In genomic region chr17:55711984-55712811, GRCm38 (mm10) we compare ENCODE assay signal across 7 mouse cellular contexts. TPM values are rescaled to one million over a fixed set of nuclear protein-coding genes. Genes with fewer than 3 reads are reported as not detected.
DNase-seq lines count a peak whose midpoint lies in the region; ATAC-seq lines count a peak whose summit lies in the region.

Gene Pot1b (minus strand): TSS chr17:55712628.

- H3K4me3 ChIP-seq in intestine, embryonic 16.5 days (ENCODE audit: low read length), result peak within 1 kb of the TSS; percentile 83
- peak within 1 kb of the TSS; percentile 68 for H3K4me3 ChIP-seq in midbrain, embryonic 11.5 days (ENCODE audit: low read depth, low read length)

- H3K9ac ChIP-seq in intestine, embryonic 16.5 days (ENCODE audit: low read depth, low read length), result peak within 1 kb of the TSS; percentile 79
- H3K9ac ChIP-seq in midbrain, embryonic 11.5 days (ENCODE audit: low read length), result peak within 1 kb of the TSS; percentile 76

- H3K9me3 ChIP-seq in intestine, embryonic 16.5 days (ENCODE audit: control insufficient read depth, low read length), result no peaks in the 10 kb centered on the region
- no peaks in the 10 kb centered on the region for H3K9me3 ChIP-seq in midbrain, embryonic 11.5 days (ENCODE audit: control insufficient read depth, low read length)

- WGBS in intestine, embryonic 16.5 days, result 0% methylated on average over 36 of the region's 37 CpGs
- WGBS in midbrain, embryonic 11.5 days, result under 1% methylated on average over 37 of the region's 37 CpGs

- peak within 1 kb of the TSS; percentile 57; the same call in 1 of the 2 replicates for H3K27ac ChIP-seq in intestine, embryonic 16.5 days (ENCODE audit: low read length)
- H3K27ac ChIP-seq in midbrain, embryonic 11.5 days (ENCODE audit: low read depth, low read length), result no peak within 1 kb of the TSS

- peak; percentile 100 for ATAC-seq in intestine, embryonic 16.5 days
- ATAC-seq in midbrain, embryonic 11.5 days (ENCODE audit: low FRiP score), result peak; percentile 100

- no peaks in the 10 kb centered on the region for H3K27me3 ChIP-seq in intestine, embryonic 16.5 days (replicated peaks; ENCODE audit: control insufficient read depth, insufficient read depth, low read length)
- no peaks in the 10 kb centered on the region for H3K27me3 ChIP-seq in midbrain, embryonic 11.5 days (ENCODE audit: control insufficient read depth, insufficient read depth, low read length)

- H3K4me1 ChIP-seq in intestine, embryonic 16.5 days (ENCODE audit: control insufficient read depth, insufficient read depth, low read length), result no peaks in the 10 kb centered on the region
- H3K4me1 ChIP-seq in midbrain, embryonic 11.5 days (ENCODE audit: control insufficient read depth, insufficient read depth, low read length), result no peaks in the 10 kb centered on the region

- DNase-seq in adrenal gland, adult 8-10 months, result peak; percentile 97
- DNase-seq in embryo, embryonic 9.5 days (ENCODE audit: extremely low spot score), result peak; percentile 98
- DNase-seq in gastrocnemius, postnatal 4 days (ENCODE audit: low spot score in 2 of 2), result peak; percentile 95 to 97
- DNase-seq in left cerebral cortex, postnatal 36 days (ENCODE audit: low spot score in 2 of 2), result peak; percentile 93 to 95
- peak; percentile 100 for DNase-seq in midbrain, embryonic 11.5 days (ENCODE audit: low spot score, missing footprints)
- peak; percentile 96 for DNase-seq in skeletal muscle tissue, adult 2 months (ENCODE audit: low read depth, low spot score)

- peak within 1 kb of the TSS; percentile 76 for H3K4me2 ChIP-seq in intestine, embryonic 16.5 days (ENCODE audit: low read depth, low read length)
- peak within 1 kb of the TSS; percentile 51 for H3K4me2 ChIP-seq in midbrain, embryonic 11.5 days

- intact Hi-C loops in left cerebral cortex, postnatal 36 days (cut with DNase I), result loop anchor here (10.0 kb wide), 1 partner anchor 163 kb away; the partner anchor contains the start of gene Zfp119a

- no peaks in the 10 kb centered on the region for H3K36me3 ChIP-seq in intestine, embryonic 16.5 days (ENCODE audit: control insufficient read depth, insufficient read depth, low read length)
- 0 out of 2 replicates have a peak, but pooled peaks cover 2% of the 10 kb centered on the region for H3K36me3 ChIP-seq in midbrain, embryonic 11.5 days (ENCODE audit: control insufficient read depth, insufficient read depth, low read length)

RNA-seq across cellular contexts. Expression of gene Pot1b, which starts in this region (rescaled TPM):
- total RNA-seq in adrenal gland, adult 8-10 months (2022), result 10 to 100 TPM in 2 of 4 experiments, 1 to 10 TPM in 2; 8.4 to 13.7 (median 11.5) TPM
- 1 to 10 TPM; 4.6 to 5.6 TPM for total RNA-seq in gastrocnemius, postnatal 4 days (2021)
- polyA plus RNA-seq in intestine, embryonic 16.5 days (2015; fragmentation: Nextera tagmentation; extraction: Ambion mirVana), result 5.0 and 5.8 TPM in 2 replicates
- 1 to 10 TPM; 4.6 to 6.6 TPM for total RNA-seq in left cerebral cortex, postnatal 36 days (2021)
- 7.7 and 8.1 TPM in 2 replicates for polyA plus RNA-seq in midbrain, embryonic 11.5 days (2014; fragmentation: Nextera tagmentation; extraction: Ambion mirVana)
